ENCODE assay signal across 20 mouse cellular contexts in genomic region chr19:4899888-4900287, GRCm38 (mm10).
"Had no signal": no experiment of that assay in that cellular context is flagged by ENCODE, and none has a peak within 500 bp of the region (broad histone marks: within the 10 kb centered on the region; RNA-seq: fewer than 3 reads in every experiment).

No protein-coding gene starts in this region.

- ATAC-seq: midbrain, embryonic 16.5 days had no signal

- H3K36me3 ChIP-seq: stomach, embryonic 15.5 days had no signal

- H3K4me1 ChIP-seq: midbrain, embryonic 10.5 days; midbrain, embryonic 12.5 days; stomach, embryonic 15.5 days had no signal

- H3K9ac ChIP-seq: lung, embryonic 14.5 days; midbrain, embryonic 12.5 days; neural tube, embryonic 13.5 days; neural tube, embryonic 15.5 days; stomach, embryonic 15.5 days had no signal

- H3K9me3 ChIP-seq: midbrain, embryonic 10.5 days; midbrain, embryonic 12.5 days; neural tube, embryonic 13.5 days; neural tube, embryonic 15.5 days; stomach, embryonic 15.5 days had no signal

- DNase-seq: lung, adult 18-20 months; lung, embryonic 14.5 days; lung, postnatal 10 days; lung, postnatal 4 days; midbrain, embryonic 14.5 days; retina, postnatal 1 day; right cerebral cortex, adult 18-20 months; right cerebral cortex, postnatal 25 days; right cerebral cortex, postnatal 4 days; thymus, adult 2 months; thymus, postnatal 25 days; thymus, postnatal 4 days had no signal

- H3K27me3 ChIP-seq: midbrain, embryonic 12.5 days; neural tube, embryonic 13.5 days; neural tube, embryonic 15.5 days; stomach, embryonic 15.5 days had no signal

- H3K4me2 ChIP-seq: lung, embryonic 14.5 days; midbrain, embryonic 12.5 days; neural tube, embryonic 13.5 days; neural tube, embryonic 15.5 days; stomach, embryonic 15.5 days had no signal

- H3K27ac ChIP-seq: midbrain, embryonic 10.5 days; midbrain, embryonic 12.5 days; neural tube, embryonic 13.5 days; neural tube, embryonic 15.5 days; stomach, embryonic 15.5 days; stomach, postnatal 0 days had no signal

- H3K4me3 ChIP-seq: midbrain, embryonic 10.5 days; midbrain, embryonic 12.5 days; myocyte; neural tube, embryonic 13.5 days; neural tube, embryonic 15.5 days; stomach, embryonic 15.5 days had no signal
